Mouse (Mus musculus): ENCODE measurements around the gene Ssu72.

- TF ChIP-seq CTCF (IDR thresholded peaks at IDR 0.05; ENCODE audit: low read depth) = no peak; the same call in 1 of the 2 replicates
- no peak for TF ChIP-seq EP300 (IDR thresholded peaks at IDR 0.05; ENCODE audit: low read depth)
Measured at GRCm38 (mm10) chr4:155694482-155695401, 9.9 kb upstream of the Ssu72 start.
